Mouse (Mus musculus) small intestine, adult 2 months (tissue): ENCODE results near the gene Hmgcs1.

Experiments
- CTCF ChIP-seq: fragments of 200-500 bp; IDR thresholded peaks from 2 replicates; pipeline ENCODE4 v1.5.1; 2012; ENCODE audit warnings: low read depth, mild to moderate bottlenecking, control low read depth, inconsistent platforms, low read length, moderate library complexity, mixed read lengths; ENCODE audit not compliant: insufficient replicate concordance, insufficient read length; ENCODE audit errors: extremely low read depth
- POLR2A ChIP-seq: fragments of 200-500 bp; IDR thresholded peaks from 2 replicates; pipeline ENCODE4 v1.6.1; 2012; ENCODE audit warnings: low read depth, mild to moderate bottlenecking, control low read depth, inconsistent platforms, low read length, moderate library complexity

DNA sequence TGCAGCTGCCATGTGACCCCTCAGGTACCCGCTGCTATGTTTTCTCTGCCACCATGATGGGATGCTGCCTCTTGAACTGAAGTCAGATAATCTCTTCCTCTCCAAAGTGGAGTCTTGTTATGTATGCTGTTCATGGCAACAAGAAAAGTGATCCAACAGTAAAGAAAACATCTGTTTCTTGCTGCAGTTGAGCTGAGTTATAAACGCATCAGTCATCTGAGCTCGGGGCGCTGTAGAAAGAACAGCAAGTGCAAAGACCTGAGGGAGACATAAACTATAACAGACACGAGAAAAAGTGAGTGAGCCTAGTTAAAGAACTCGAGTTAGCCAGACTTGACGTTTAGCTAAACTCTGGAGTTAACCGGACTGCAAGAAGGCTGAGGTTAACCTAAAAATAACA is 11.4 kb upstream of the Hmgcs1 start:
- TF ChIP-seq CTCF (no peak), POLR2A (no peak)
